8 mouse cellular contexts compared by ENCODE assay signal in genomic region chr15:85896284-85896683, GRCm38 (mm10). TPM values are rescaled to one million over a fixed set of nuclear protein-coding genes. Genes with fewer than 3 reads are reported as not detected.
DNase-seq lines count a peak whose midpoint lies in the region; ATAC-seq and TF ChIP-seq lines count a peak whose summit lies in the region.
"Had no signal": no experiment of that assay in that cellular context is flagged by ENCODE, and none has a peak within 500 bp of the region (broad histone marks: within the 10 kb centered on the region; RNA-seq: fewer than 3 reads in every experiment).

No protein-coding gene starts in this region.

- H3K4me3 ChIP-seq in forebrain, embryonic 14.5 days (ENCODE audit: low read depth, low read length) = no peak overlapping the region
- H3K4me3 ChIP-seq in midbrain, embryonic 11.5 days (ENCODE audit: low read depth, low read length) = no peak overlapping the region
- H3K4me3 ChIP-seq in spleen, adult 2 months (ENCODE audit: extremely low read depth, insufficient read depth, insufficient read length) = no peak overlapping the region
- H3K4me3 ChIP-seq: lung, embryonic 15.5 days had no signal

- H3K9ac ChIP-seq in forebrain, embryonic 14.5 days (ENCODE audit: low read length) = no peak overlapping the region
- no peak overlapping the region for H3K9ac ChIP-seq in midbrain, embryonic 11.5 days (ENCODE audit: low read length)
- H3K9ac ChIP-seq: lung, embryonic 15.5 days had no signal

- WGBS in forebrain, embryonic 14.5 days = 12% methylated on average over 8 of the region's 8 CpGs
- WGBS in midbrain, embryonic 11.5 days = 12% methylated on average over 8 of the region's 8 CpGs
- 26% methylated on average over 8 of the region's 8 CpGs for WGBS in spleen, adult 2 months

- H3K27me3 ChIP-seq in forebrain, embryonic 14.5 days (replicated peaks; ENCODE audit: control insufficient read depth, insufficient read depth, low read length) = no peaks in the 10 kb centered on the region
- no peaks in the 10 kb centered on the region for H3K27me3 ChIP-seq in midbrain, embryonic 11.5 days (ENCODE audit: control insufficient read depth, insufficient read depth, low read length)
- no peaks in the 10 kb centered on the region for H3K27me3 ChIP-seq in spleen, adult 2 months (ENCODE audit: control insufficient read depth, insufficient read depth, low read length)
- H3K27me3 ChIP-seq: lung, embryonic 15.5 days had no signal

- no peak for TF ChIP-seq POLR2A in spleen, adult 2 months (IDR thresholded peaks at IDR 0.05; ENCODE audit: low read depth, low read length)

- TF ChIP-seq CTCF in spleen, adult 2 months (IDR thresholded peaks at IDR 0.05; ENCODE audit: extremely low read depth, insufficient read depth, insufficient read length, insufficient replicate concordance) = peak; percentile 88; the same call in 1 of the 2 replicates

- H3K9me3 ChIP-seq in forebrain, embryonic 14.5 days (replicated peaks; ENCODE audit: control insufficient read depth, low read length) = no peaks in the 10 kb centered on the region
- H3K9me3 ChIP-seq in midbrain, embryonic 11.5 days (ENCODE audit: control insufficient read depth, low read length) = no peaks in the 10 kb centered on the region
- H3K9me3 ChIP-seq: lung, embryonic 15.5 days had no signal

- DNase-seq in R1 (ENCODE audit: low read depth, low spot score) = peak; percentile 81
- DNase-seq in forebrain, embryonic 14.5 days (ENCODE audit: low spot score) = peak; percentile 83
- DNase-seq in induced T-regulatory cell, adult 2 months (ENCODE audit: low read depth) = peak; percentile 89
- DNase-seq in left cerebral cortex, adult 18-20 months (ENCODE audit: low spot score in 2 of 2) = peak; percentile 80 to 93
- DNase-seq in midbrain, embryonic 11.5 days (ENCODE audit: low spot score, missing footprints) = peak; percentile 99
- peak; percentile 48 to 78 for DNase-seq in spleen, adult 2 months (ENCODE audit: low read depth in 1 of 2, low spot score in 2 of 2)

- ATAC-seq in cerebellum, adult (ENCODE audit: insufficient number of reproducible peaks, low FRiP score, low TSS enrichment) = peak; percentile 37; the same call in 1 of the 2 replicates
- ATAC-seq in forebrain, embryonic 14.5 days = peak; percentile 51
- ATAC-seq in midbrain, embryonic 11.5 days (ENCODE audit: low FRiP score) = peak; percentile 65

- no peak overlapping the region for H3K27ac ChIP-seq in forebrain, embryonic 14.5 days (ENCODE audit: low read depth, low read length)
- no peak overlapping the region for H3K27ac ChIP-seq in midbrain, embryonic 11.5 days (ENCODE audit: low read depth, low read length)
- H3K27ac ChIP-seq in spleen, adult 2 months (ENCODE audit: insufficient read depth, low read length) = no peak overlapping the region
- H3K27ac ChIP-seq: lung, embryonic 15.5 days had no signal

- H3K36me3 ChIP-seq in forebrain, embryonic 14.5 days (ENCODE audit: control insufficient read depth, insufficient read depth, low read length) = peaks cover 98% of the 10 kb centered on the region
- H3K36me3 ChIP-seq in midbrain, embryonic 11.5 days (ENCODE audit: control insufficient read depth, insufficient read depth, low read length) = peaks cover 19% of the 10 kb centered on the region
- H3K36me3 ChIP-seq in spleen, adult 2 months (ENCODE audit: control insufficient read depth, insufficient read depth, low read length) = peaks cover 15% of the 10 kb centered on the region

- no peak overlapping the region for H3K4me2 ChIP-seq in forebrain, embryonic 14.5 days (ENCODE audit: low read length)
- H3K4me2 ChIP-seq in midbrain, embryonic 11.5 days = no peak overlapping the region
- H3K4me2 ChIP-seq: lung, embryonic 15.5 days had no signal

- peaks cover 5% of the 10 kb centered on the region; the same call in 1 of the 2 replicates for H3K4me1 ChIP-seq in forebrain, embryonic 14.5 days (ENCODE audit: control insufficient read depth, insufficient read depth, low read length)
- H3K4me1 ChIP-seq in midbrain, embryonic 11.5 days (ENCODE audit: control insufficient read depth, insufficient read depth, low read length) = no peaks in the 10 kb centered on the region
- no peaks in the 10 kb centered on the region for H3K4me1 ChIP-seq in spleen, adult 2 months (ENCODE audit: control insufficient read depth, insufficient read depth, insufficient read length)
- H3K4me1 ChIP-seq: lung, embryonic 15.5 days had no signal

RNA-seq across cellular contexts. Expression of gene Trmu, which starts 17.2 kb away (rescaled TPM):
- polyA plus RNA-seq in forebrain, embryonic 14.5 days (2014; fragmentation: Nextera tagmentation; extraction: Ambion mirVana) = 33.5 and 39.5 TPM in 2 replicates
- total RNA-seq in left cerebral cortex, adult 18-20 months (2021) = 10 to 100 TPM; 21.9 to 28.3 TPM
- 29.9 and 33.5 TPM in 2 replicates for polyA plus RNA-seq in midbrain, embryonic 11.5 days (2014; fragmentation: Nextera tagmentation; extraction: Ambion mirVana)
- 20.7 and 29.3 TPM in 2 replicates for polyA plus RNA-seq in spleen, adult 2 months (2012; rRNA removed)

RNA-seq across cellular contexts. Expression of gene Gtse1, which starts 36.7 kb away (rescaled TPM):
- 14.3 and 15.7 TPM in 2 replicates for polyA plus RNA-seq in forebrain, embryonic 14.5 days (2014; fragmentation: Nextera tagmentation; extraction: Ambion mirVana)
- under 1 TPM; 0.14 to 0.28 TPM for total RNA-seq in left cerebral cortex, adult 18-20 months (2021)
- polyA plus RNA-seq in midbrain, embryonic 11.5 days (2014; fragmentation: Nextera tagmentation; extraction: Ambion mirVana) = 38.6 and 43.7 TPM in 2 replicates
- 5.2 and 9.5 TPM in 2 replicates for polyA plus RNA-seq in spleen, adult 2 months (2012; rRNA removed)
